Mouse (Mus musculus) heart, postnatal 0 days (tissue): ENCODE measurements around the gene Cyp1b1.

ENCODE experiments used
- CTCF ChIP-seq: IDR thresholded peaks from 2 replicates; pipeline ENCODE4 v1.5.1; 2016; ENCODE audit warnings: antibody characterized with exemption, control low read depth, low read depth
- EP300 ChIP-seq: IDR thresholded peaks from 2 replicates; pipeline ENCODE4 v1.6.1; 2016; ENCODE audit warnings: antibody characterized with exemption, low read depth

DNA sequence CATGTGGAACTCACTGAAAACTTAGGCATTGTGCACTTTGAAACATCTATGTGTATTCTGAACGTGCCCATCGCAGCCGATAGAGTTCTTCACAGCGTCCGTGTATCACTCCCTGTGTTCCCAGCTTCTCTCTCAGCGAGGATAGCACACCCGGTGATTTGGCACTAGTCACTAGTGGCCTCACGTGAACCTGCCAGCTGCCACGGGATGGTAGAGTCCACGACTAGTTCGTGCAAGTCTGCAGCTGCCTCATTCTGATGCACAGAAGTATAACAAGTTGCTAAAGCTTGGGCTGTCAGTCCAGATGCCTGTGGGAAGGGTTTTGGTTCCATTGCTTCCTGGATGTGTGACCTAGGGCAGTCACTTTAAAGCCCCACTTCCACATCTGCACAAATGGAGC is 32.1 kb upstream of the Cyp1b1 start:
- TF ChIP-seq CTCF: no peak
- no peak for TF ChIP-seq EP300
